Comparison of ENCODE assay signal across 17 mouse cellular contexts in the genomic region with DNA sequence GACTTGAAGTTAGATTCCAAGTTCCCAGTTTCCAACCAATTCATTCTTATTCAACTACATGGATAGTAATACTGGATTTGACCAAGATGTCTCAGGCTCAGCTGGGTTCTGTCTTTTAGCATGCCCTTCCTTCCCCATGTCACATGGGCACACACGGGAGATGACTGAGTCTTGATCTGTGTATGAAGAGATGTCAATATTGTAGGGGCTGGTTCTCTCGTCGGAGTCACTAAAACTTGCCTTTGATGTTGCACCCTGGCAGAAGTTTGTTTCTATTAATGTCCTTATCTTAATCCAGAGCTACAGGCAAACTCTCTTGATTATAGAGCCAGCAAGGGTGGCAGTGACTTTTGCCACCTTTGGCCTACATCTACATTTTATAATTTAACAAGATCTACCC. TPM values are rescaled to one million over a fixed set of nuclear protein-coding genes. Genes with fewer than 3 reads are reported as not detected.
"Had no signal": no experiment of that assay in that cellular context is flagged by ENCODE, and none has a peak within 500 bp of the region (broad histone marks: within the 10 kb centered on the region; RNA-seq: fewer than 3 reads in every experiment).

No protein-coding gene starts in this region.

- H3K9ac ChIP-seq: limb, embryonic 15.5 days; liver, embryonic 12.5 days; lung, embryonic 14.5 days; neural tube, embryonic 15.5 days had no signal

- DNase-seq: layer of hippocampus, adult 9-11 months; layer of hippocampus, postnatal 36 days; lung, embryonic 14.5 days; lung, postnatal 10 days; lung, postnatal 4 days; right cerebral cortex, adult 18-20 months; right cerebral cortex, postnatal 25 days; thymus, postnatal 36 days had no signal

- ATAC-seq: liver, embryonic 12.5 days had no signal

- H3K27ac ChIP-seq: limb, embryonic 15.5 days; liver, embryonic 12.5 days; midbrain, embryonic 10.5 days; neural tube, embryonic 15.5 days had no signal

- H3K4me2 ChIP-seq: limb, embryonic 15.5 days; liver, embryonic 12.5 days; lung, embryonic 14.5 days; neural tube, embryonic 15.5 days had no signal

- H3K9me3 ChIP-seq: limb, embryonic 15.5 days; liver, embryonic 12.5 days; midbrain, embryonic 10.5 days; neural tube, embryonic 15.5 days had no signal

- H3K36me3 ChIP-seq: limb, embryonic 15.5 days; liver, embryonic 12.5 days; midbrain, embryonic 10.5 days; neural tube, embryonic 15.5 days had no signal

- H3K4me3 ChIP-seq: limb, embryonic 15.5 days; liver, embryonic 12.5 days; midbrain, embryonic 10.5 days; myocyte; neural tube, embryonic 15.5 days had no signal

- H3K27me3 ChIP-seq: limb, embryonic 15.5 days; liver, embryonic 12.5 days; neural tube, embryonic 15.5 days had no signal

- H3K4me1 ChIP-seq: liver, embryonic 12.5 days; neural tube, embryonic 15.5 days had no signal

RNA-seq across cellular contexts. Expression of gene Myoz2, which starts 46.9 kb away (rescaled TPM):
- total RNA-seq: megakaryocyte, adult 5-6 weeks had no signal
- polyA plus RNA-seq: midbrain, embryonic 10.5 days; midbrain, embryonic 14.5 days; small intestine, adult 2 months; thymus, postnatal 0 days had no signal
